Mouse (Mus musculus): ENCODE data around the gene Wdr20. TPM values are rescaled to one million over a fixed set of nuclear protein-coding genes. Genes with fewer than 3 reads are reported as not detected.
"Not testable (repeated sequence)": the region's sequence is repeated elsewhere in the genome, so short reads cannot be mapped to it uniquely, and the experiment has no call there.

Gene Wdr20
- polyA plus RNA-seq (2012; rRNA removed) = 23.9 and 24.2 TPM in 2 replicates

DNA sequence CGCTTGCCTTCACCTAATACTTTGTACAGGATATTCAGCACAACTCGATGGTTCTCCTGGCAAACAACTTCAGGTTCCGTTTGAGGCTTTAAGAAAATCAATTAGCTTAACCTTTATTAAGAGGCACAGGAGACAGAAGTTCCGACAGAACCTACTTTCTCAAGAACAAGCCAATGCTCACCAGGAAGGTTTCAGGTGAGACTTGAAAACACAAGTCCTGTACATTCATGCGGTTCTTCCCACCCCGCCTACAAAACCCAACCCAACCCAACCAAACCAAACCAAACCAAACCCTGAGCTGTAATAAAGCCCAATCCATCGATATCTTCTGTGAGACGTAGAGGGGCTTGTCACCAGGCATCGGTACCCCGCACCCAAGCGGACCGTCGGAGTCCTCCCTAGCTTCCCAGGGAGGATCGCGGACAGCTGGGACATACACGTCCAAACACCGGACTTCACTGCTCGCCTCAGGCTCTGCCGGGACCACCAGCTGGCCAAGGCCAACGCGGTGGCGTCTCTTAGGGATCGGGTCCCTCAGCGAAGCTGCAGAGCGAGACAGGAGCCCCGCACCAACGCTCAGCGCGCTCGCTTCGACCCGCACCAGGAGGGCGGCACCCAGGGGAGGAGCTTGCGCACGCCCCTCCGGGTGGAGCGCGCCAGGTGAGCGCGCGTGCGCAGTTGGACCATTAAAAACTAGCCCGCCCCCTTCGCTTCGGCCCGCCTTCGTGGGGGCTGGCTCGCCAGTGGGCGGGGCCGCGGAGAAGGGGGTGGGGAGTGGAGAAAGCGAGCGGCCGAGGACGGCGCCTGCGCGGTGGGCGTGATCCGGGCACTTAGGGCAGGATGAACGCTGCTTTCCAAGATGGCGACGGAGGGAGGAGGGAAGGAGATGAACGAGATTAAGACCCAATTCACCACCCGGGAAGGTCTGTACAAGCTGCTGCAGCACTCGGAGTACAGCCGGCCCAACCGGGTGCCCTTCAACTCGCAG lies at the start of gene Wdr20:
Gene Wdr20 (plus strand): TSS at position 775 of the 988 bp plus-strand sequence.
- peaks cover 3% of the 10 kb centered on the region; the same call in 1 of the 2 replicates for H3K4me1 ChIP-seq (ENCODE audit: control insufficient read depth, insufficient read depth, low read length)
- peak within 1 kb of the TSS; percentile 48 for H3K4me3 ChIP-seq (ENCODE audit: insufficient read depth, low read length)
- H3K27ac ChIP-seq (ENCODE audit: insufficient read depth, low read length) = peak within 1 kb of the TSS; percentile 59; the same call in 1 of the 2 replicates
- TF ChIP-seq CTCF (IDR thresholded peaks at IDR 0.05; ENCODE audit: extremely low read depth, insufficient read depth, low read length) (no peak), POLR2A (IDR thresholded peaks at IDR 0.05; ENCODE audit: extremely low read depth, insufficient read depth, low read length) (peak; percentile 87)

DNA sequence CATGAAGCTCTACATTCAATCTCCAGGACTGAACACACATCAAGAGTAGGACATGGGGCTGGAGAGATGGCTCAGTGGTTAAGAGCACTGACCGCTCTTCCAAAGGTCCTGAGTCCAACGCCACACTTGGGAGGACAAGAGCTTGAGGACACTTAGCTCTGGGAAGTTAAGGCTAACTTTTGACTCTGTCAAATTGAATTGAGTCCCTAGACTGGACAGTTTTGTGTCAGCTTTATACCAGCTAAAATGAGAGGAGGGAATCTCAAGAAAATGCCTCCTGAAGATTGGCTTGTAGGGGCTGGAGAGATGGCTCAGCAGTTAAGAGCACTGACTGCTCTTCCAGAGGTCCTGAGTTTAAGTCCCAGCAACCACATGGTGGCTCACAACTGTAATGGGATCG lies 48.8 kb upstream of the Wdr20 start:
- not testable (repeated sequence) for H3K4me3 ChIP-seq (ENCODE audit: insufficient read depth, low read length); H3K27ac ChIP-seq (ENCODE audit: insufficient read depth, low read length); H3K4me1 ChIP-seq (ENCODE audit: control insufficient read depth, insufficient read depth, low read length)

DNA sequence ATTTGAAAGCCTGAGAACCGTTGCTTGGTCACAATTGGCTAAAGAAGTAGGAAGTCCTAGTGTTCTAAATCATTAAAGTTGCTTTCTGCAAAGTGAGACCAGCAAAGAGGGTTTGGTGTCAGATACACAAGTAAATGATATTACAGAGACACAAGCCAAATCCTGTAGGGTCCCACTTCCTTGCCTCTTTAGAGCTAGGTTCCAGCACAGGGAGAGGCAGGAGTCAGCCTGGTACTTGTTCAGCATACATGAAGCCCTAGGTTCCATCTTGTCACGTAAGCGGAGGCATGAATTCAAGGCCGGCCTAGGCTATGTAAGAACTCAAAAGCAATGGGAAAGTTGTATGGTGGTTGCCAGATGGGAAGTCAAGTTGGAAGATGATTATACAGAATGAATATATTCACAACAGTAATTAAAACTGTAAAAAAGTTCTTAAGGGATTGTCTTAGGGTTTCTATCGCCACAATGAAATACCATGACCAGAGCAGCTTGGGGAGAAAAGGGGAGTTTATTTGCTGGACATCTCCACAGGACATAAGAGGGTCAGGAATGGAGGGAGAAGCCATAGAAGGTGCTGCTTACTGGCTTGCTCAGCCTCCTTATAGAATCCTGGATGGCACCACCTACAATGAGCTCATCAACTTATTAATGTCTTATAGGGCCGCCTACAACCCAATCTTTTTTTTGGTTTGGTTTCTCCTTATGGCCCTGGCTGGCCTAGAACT lies 47.7 kb upstream of the Wdr20 start:
- TF ChIP-seq POLR2A (IDR thresholded peaks at IDR 0.05; ENCODE audit: extremely low read depth, insufficient read depth, low read length) = no peak
- no peak for TF ChIP-seq CTCF (IDR thresholded peaks at IDR 0.05; ENCODE audit: extremely low read depth, insufficient read depth, low read length)
- H3K4me3 ChIP-seq (ENCODE audit: insufficient read depth, low read length) = no peak overlapping the region
- H3K27ac ChIP-seq (ENCODE audit: insufficient read depth, low read length) = no peak overlapping the region
- peaks cover 4% of the 10 kb centered on the region for H3K4me1 ChIP-seq (ENCODE audit: control insufficient read depth, insufficient read depth, low read length)

DNA sequence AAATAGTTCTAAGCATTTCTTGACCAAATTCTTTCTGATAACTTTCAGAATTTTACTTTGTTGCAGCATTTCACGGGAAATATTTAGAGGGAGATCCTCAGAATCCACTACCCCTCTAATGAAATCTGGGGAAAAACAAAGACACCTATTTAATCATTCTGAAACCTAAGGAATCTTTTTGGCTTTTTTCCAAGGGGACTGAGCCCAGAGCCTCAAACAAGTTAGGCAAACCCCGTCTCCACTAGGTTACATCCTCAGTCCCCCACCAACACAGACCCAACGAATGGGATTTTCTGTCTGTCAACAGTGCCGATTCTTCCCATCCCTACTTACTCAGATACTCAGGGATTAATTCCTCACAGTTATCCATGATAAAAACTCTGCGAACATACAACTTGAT lies 44.4 kb upstream of the Wdr20 start:
- not testable (repeated sequence) for H3K4me1 ChIP-seq (ENCODE audit: control insufficient read depth, insufficient read depth, low read length); H3K4me3 ChIP-seq (ENCODE audit: insufficient read depth, low read length); H3K27ac ChIP-seq (ENCODE audit: insufficient read depth, low read length)

DNA sequence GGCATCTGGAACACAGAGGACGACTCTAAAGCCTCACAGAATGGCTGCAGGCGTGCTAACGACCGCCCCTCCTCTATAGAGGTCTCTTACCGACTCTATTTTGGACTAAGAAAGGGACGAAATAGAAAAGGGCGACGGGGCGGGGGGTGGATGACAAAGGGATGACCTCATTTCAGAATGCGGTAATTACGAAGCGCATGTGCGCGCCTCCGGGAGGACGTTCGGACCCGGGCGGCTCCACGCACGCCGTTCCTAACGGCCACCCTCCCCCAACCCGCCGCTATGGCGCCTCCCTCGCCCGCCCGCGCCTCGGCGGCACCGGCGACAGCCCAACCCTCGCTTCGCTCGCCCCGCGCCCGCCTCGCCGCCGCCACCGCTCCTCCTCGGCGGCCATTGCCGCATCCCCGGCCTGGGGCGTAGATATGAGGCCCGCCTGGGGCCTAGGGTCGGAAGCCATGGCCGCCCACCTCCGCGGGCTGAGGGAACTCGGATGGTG lies 42.0 kb upstream of the Wdr20 start:
- Histone ChIP-seq H3K4me3 (ENCODE audit: insufficient read depth, low read length) (peak overlapping the region; percentile 92), H3K27ac (ENCODE audit: insufficient read depth, low read length) (peak overlapping the region; percentile 94), H3K4me1 (ENCODE audit: control insufficient read depth, insufficient read depth, low read length) (0 out of 2 replicates have a peak, but pooled peaks cover 1% of the 10 kb centered on the region)
- TF ChIP-seq CTCF (IDR thresholded peaks at IDR 0.05; ENCODE audit: extremely low read depth, insufficient read depth, low read length) (no peak), POLR2A (IDR thresholded peaks at IDR 0.05; ENCODE audit: extremely low read depth, insufficient read depth, low read length) (peak; percentile 31; the same call in 1 of the 2 replicates)

DNA sequence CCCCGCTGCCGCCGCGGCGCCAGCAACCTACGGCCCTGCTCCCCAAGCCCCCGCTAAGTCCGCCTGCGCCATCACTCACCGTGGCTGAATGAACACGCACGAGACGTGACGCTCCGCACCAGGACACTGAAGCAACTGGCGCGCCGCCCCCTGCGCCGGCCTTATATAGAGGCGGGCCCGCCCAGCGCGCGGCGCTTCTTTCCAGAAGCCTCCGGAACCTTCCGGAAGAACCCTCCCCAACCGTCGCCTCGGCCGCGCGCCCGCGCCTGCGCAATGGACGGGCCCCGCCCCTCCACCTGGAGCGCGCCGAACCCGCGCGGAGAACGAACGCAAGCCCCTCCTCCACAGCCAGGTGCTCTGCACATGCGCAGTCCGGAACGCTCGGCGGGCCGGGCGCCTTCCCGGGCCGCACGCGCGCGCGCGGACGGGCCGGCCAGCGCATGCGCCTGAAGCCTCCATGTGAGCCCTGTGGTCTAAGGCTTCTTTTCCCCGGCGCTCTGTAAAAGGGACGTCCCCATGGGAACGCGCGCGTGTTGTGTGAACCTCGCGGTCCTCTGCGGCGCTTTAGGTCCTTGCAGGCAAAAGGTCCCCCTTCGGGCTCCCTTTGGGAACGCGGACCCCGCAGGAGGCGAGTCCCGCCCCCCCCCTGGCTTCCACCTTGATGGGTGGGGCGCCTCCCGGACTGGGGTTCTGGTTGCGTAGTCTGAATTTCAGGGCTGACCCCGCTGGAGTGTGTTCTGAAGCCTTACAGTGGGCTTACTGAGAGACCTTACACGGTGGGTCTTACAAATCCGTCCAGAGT lies 41.4 kb upstream of the Wdr20 start:
- H3K4me3 ChIP-seq (ENCODE audit: insufficient read depth, low read length) = peak overlapping the region; percentile 92
- peak overlapping the region; percentile 94 for H3K27ac ChIP-seq (ENCODE audit: insufficient read depth, low read length)
- TF ChIP-seq POLR2A (IDR thresholded peaks at IDR 0.05; ENCODE audit: extremely low read depth, insufficient read depth, low read length) (peak; percentile 96), CTCF (IDR thresholded peaks at IDR 0.05; ENCODE audit: extremely low read depth, insufficient read depth, low read length) (no peak)
- 0 out of 2 replicates have a peak, but pooled peaks cover 1% of the 10 kb centered on the region for H3K4me1 ChIP-seq (ENCODE audit: control insufficient read depth, insufficient read depth, low read length)

DNA sequence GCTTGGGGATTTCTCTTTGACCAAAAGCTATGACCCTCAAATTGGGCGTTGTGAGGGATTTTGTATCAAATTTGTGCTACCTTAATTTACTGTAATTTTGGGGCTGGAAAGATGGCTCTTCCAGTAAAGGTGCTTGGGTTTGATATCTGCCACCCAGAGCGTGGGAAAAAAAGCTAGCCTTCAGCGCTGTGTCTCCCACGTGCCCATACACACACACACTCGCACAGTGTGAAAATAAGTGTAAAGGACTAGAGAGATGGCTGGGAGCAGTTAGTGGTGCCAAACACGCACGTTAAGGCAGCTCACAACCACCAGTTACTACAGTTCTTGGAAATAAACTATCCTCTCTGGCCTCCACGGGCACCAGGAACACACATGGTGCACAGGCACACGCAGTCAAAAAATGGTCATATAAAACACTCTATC lies 40.8 kb upstream of the Wdr20 start:
- Histone ChIP-seq H3K4me1 (ENCODE audit: control insufficient read depth, insufficient read depth, low read length) (0 out of 2 replicates have a peak, but pooled peaks cover 1% of the 10 kb centered on the region), H3K27ac (ENCODE audit: insufficient read depth, low read length) (no peak overlapping the region), H3K4me3 (ENCODE audit: insufficient read depth, low read length) (peak overlapping the region; percentile 92)
- no peak for TF ChIP-seq POLR2A (IDR thresholded peaks at IDR 0.05; ENCODE audit: extremely low read depth, insufficient read depth, low read length)
- TF ChIP-seq CTCF (IDR thresholded peaks at IDR 0.05; ENCODE audit: extremely low read depth, insufficient read depth, low read length) = no peak

DNA sequence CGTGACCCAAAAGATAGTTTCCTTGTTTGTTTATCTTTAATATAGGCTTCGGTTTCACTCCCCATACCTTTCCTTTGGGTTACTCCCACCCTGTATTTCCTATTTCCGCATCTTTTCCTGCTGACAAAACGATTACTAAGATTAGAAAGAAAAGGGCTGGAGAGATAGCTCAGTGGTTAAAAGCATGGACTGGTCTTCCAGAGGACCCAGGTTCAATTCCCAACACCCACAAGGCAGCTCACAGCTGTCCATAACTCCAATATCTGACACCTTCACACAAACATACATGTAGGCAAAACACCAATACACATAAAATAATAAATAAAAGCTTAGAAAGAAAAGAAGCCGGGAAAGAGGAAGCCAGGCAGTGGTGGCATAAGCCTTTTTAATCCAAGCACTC lies 40.3 kb upstream of the Wdr20 start:
- Histone ChIP-seq H3K4me1 (ENCODE audit: control insufficient read depth, insufficient read depth, low read length) (0 out of 2 replicates have a peak, but pooled peaks cover 1% of the 10 kb centered on the region), H3K4me3 (ENCODE audit: insufficient read depth, low read length) (no peak overlapping the region; the same call in 1 of the 2 replicates), H3K27ac (ENCODE audit: insufficient read depth, low read length) (no peak overlapping the region)
- TF ChIP-seq POLR2A (IDR thresholded peaks at IDR 0.05; ENCODE audit: extremely low read depth, insufficient read depth, low read length) (no peak), CTCF (IDR thresholded peaks at IDR 0.05; ENCODE audit: extremely low read depth, insufficient read depth, low read length) (no peak)

DNA sequence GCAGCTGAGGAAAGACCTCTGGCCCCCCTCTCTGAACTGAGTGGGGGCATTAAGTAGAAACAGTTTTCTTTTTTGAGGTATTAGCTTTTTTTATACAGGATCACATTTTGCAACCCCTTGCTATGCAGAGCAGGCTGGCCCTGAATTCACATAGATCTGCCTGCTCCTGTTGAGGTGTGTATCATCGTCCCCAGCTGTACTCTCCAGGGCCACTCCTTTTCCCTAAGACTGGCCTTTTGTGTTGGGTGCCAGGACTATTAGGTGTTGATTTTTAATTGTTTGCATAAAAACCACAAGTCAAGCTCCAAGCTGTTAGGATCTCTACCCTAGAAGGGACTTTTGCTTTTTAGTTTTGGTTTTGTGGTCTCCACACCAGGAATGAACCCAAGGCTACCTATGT lies 39.7 kb upstream of the Wdr20 start:
- TF ChIP-seq POLR2A (IDR thresholded peaks at IDR 0.05; ENCODE audit: extremely low read depth, insufficient read depth, low read length) = no peak
- no peak for TF ChIP-seq CTCF (IDR thresholded peaks at IDR 0.05; ENCODE audit: extremely low read depth, insufficient read depth, low read length)
- Histone ChIP-seq H3K4me3 (ENCODE audit: insufficient read depth, low read length) (no peak overlapping the region), H3K27ac (ENCODE audit: insufficient read depth, low read length) (no peak overlapping the region), H3K4me1 (ENCODE audit: control insufficient read depth, insufficient read depth, low read length) (0 out of 2 replicates have a peak, but pooled peaks cover 1% of the 10 kb centered on the region)

Data from cortical plate, adult 2 months (tissue).